Mouse (Mus musculus): ENCODE measurements around the gene Rab11fip4. TPM values are rescaled to one million over a fixed set of nuclear protein-coding genes. Genes with fewer than 3 reads are reported as not detected.

The Rab11fip4 gene
- polyA plus RNA-seq, 1 experiment: 94.8 TPM

DNA sequence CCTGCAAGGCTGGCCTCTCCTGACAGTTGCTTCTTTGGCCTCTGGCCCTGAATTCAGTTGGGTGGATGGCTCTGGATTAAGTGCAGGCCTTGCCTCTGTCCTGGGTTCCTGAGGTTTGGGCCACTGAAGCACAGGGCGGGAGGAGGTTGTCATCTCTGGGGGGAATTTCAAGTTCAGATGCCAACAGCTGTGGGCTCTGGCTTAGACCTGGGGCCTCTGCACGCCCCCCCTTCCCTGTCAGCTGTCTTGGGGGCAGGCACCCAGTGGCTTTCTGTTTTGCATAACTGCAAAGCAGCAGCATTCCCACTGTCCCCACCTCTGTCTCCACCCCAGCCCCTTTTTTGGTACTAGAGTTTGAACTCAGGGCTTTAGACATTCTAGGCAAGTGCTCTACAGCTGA lies 139.4 kb downstream of the Rab11fip4 start:
- Histone ChIP-seq H3K27me3 (ENCODE audit: control insufficient read depth, insufficient read depth, low read length) (no peaks in the 10 kb centered on the region), H3K4me3 (replicated peaks; ENCODE audit: insufficient read depth, low read depth, low read length) (no peak overlapping the region), H3K4me1 (ENCODE audit: control insufficient read depth, insufficient read depth, low read length) (peaks cover 11% of the 10 kb centered on the region), H3K27ac (ENCODE audit: insufficient read depth, low read length) (no peak overlapping the region)
- DNase-seq: no peak
- TF ChIP-seq POLR2A (IDR thresholded peaks at IDR 0.05; ENCODE audit: borderline replicate concordance, insufficient read depth, low read length) (no peak), CTCF (IDR thresholded peaks at IDR 0.05; ENCODE audit: borderline replicate concordance, insufficient read depth, low read depth, low read length) (no peak)
- WGBS: 74% methylated on average over 2 of the region's 2 CpGs

DNA sequence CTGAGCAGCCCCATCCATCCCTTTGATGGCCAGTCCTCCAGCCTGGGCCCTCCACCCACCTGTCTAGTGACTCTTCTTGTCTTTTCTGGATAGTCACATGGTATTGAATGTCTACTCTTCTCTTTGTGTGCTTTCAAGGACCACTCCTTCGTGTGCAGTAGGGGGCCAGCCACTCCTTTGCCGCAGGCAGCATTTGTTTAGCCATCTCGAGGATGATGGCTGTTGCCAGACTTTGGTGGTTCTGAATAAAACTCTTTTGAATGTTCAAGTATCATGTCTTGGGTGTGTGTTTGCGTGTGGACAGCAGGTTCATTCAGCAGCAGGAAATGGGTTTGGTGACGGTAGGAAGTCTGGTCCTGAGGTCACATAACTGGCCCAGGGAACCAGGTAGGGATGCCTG lies 140.5 kb downstream of the Rab11fip4 start:
- TF ChIP-seq CTCF (IDR thresholded peaks at IDR 0.05; ENCODE audit: borderline replicate concordance, insufficient read depth, low read depth, low read length): no peak
- no peak for TF ChIP-seq POLR2A (IDR thresholded peaks at IDR 0.05; ENCODE audit: borderline replicate concordance, insufficient read depth, low read length)
- H3K27me3 ChIP-seq (ENCODE audit: control insufficient read depth, insufficient read depth, low read length): no peaks in the 10 kb centered on the region
- H3K4me1 ChIP-seq (ENCODE audit: control insufficient read depth, insufficient read depth, low read length): peaks cover 11% of the 10 kb centered on the region
- no peak for DNase-seq
- H3K4me3 ChIP-seq (replicated peaks; ENCODE audit: insufficient read depth, low read depth, low read length): no peak overlapping the region
- 92% methylated on average over 5 of the region's 5 CpGs for WGBS
- H3K27ac ChIP-seq (ENCODE audit: insufficient read depth, low read length): no peak overlapping the region

DNA sequence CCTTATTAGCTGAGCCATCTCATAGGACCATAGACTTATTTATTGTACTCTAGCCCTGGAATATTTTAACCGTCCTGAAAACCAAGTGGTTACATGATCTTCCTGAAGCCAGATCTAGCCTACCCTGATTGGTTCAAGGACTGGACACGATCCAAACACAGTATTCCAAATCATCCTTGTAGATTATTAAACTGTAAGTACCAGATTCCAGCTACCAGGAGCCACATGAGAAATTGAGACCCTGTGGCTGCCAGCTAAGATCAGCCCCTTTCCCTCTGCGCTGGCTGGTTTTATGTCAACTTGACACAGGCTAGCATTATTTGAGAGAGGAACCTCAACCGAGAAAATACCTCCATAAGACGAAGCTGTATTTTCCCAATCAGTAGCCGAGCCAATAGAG lies 142.0 kb downstream of the Rab11fip4 start:
- TF ChIP-seq POLR2A (IDR thresholded peaks at IDR 0.05; ENCODE audit: borderline replicate concordance, insufficient read depth, low read length): no peak
- no peak for TF ChIP-seq CTCF (IDR thresholded peaks at IDR 0.05; ENCODE audit: borderline replicate concordance, insufficient read depth, low read depth, low read length)
- WGBS: over 99% methylated on average over 6 of the region's 6 CpGs

DNA sequence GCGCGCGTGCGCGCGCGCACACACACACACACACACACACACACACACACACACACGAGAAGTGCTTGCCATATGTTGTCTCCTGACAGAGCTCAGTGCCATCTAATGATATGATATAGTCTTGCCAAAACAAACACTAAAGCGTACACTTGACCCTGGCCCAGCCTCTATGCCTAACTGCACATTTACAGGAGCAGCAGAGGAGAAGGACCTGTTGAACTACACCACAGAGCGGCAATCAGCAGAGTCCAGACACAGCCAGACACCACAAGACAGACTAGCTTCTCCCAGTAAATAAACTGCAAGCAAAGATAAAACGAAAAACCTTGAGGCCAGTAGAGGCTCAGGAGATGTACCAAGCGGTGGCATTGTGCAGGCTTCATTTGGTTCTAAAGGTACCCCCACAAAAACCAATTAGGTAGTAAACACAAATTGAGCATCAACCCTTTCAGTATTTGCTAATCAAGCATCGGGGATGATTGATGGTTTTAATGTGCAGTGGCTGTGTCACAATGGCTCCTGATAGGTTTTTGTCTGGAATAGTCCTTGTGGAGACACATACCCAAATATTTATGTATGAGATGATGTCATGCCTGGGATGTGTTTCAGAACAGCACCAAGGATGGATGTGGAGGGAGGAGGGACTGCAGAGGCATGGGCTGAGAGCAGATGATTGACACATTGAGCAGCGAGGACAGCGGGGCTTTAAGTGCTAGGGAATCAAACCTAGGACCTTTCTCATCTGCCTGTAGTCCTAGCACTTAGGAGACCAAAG lies 145.4 kb downstream of the Rab11fip4 start:
- no peak for DNase-seq
- Histone ChIP-seq H3K4me3 (replicated peaks; ENCODE audit: insufficient read depth, low read depth, low read length) (no peak overlapping the region), H3K27me3 (ENCODE audit: control insufficient read depth, insufficient read depth, low read length) (no peaks in the 10 kb centered on the region), H3K4me1 (ENCODE audit: control insufficient read depth, insufficient read depth, low read length) (peaks cover 13% of the 10 kb centered on the region), H3K27ac (ENCODE audit: insufficient read depth, low read length) (no peak overlapping the region)
- 83% methylated on average over 15 of the region's 15 CpGs for WGBS
- TF ChIP-seq CTCF (IDR thresholded peaks at IDR 0.05; ENCODE audit: borderline replicate concordance, insufficient read depth, low read depth, low read length): no peak
- no peak for TF ChIP-seq POLR2A (IDR thresholded peaks at IDR 0.05; ENCODE audit: borderline replicate concordance, insufficient read depth, low read length)

More for the DNA sequence above, 142.0 kb downstream of the Rab11fip4 start:
- no peaks in the 10 kb centered on the region for H3K27me3 ChIP-seq (ENCODE audit: control insufficient read depth, insufficient read depth, low read length)
- H3K4me1 ChIP-seq (ENCODE audit: control insufficient read depth, insufficient read depth, low read length): peaks cover 13% of the 10 kb centered on the region
- DNase-seq: no peak
- H3K27ac ChIP-seq (ENCODE audit: insufficient read depth, low read length): no peak overlapping the region
- H3K4me3 ChIP-seq (replicated peaks; ENCODE audit: insufficient read depth, low read depth, low read length): no peak overlapping the region

DNA sequence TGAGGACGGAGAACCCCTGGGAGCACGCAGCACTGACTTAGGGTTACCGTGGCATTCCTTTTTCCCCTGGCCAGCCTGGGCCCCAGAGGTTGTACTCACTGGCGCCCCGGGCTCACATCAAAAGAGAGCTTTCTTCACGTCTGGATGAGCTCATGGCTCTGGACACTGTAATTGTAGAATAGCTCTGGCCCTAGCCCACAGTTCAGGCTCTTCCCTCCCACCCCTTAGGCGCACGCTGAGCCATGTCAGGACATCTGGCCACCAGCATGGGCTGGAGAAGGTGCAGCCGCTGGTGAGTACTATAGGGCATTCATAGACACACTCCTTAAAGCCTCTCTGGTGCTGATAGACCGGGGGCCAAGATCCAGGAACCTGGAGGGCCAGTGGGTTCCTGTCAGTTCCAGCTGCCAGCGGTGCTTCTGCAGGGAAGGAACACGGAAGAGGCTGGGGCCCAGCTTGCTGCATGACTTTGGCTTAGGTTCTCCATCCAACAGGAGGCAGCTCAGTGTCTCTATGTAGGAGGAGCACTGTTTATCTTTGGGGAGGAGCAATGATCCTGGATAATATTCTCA lies 146.2 kb downstream of the Rab11fip4 start:
- DNase-seq: no peak
- Histone ChIP-seq H3K4me1 (ENCODE audit: control insufficient read depth, insufficient read depth, low read length) (peaks cover 13% of the 10 kb centered on the region), H3K27ac (ENCODE audit: insufficient read depth, low read length) (no peak overlapping the region), H3K27me3 (ENCODE audit: control insufficient read depth, insufficient read depth, low read length) (no peaks in the 10 kb centered on the region), H3K4me3 (replicated peaks; ENCODE audit: insufficient read depth, low read depth, low read length) (no peak overlapping the region)
- WGBS: 72% methylated on average over 12 of the region's 12 CpGs
- TF ChIP-seq CTCF (IDR thresholded peaks at IDR 0.05; ENCODE audit: borderline replicate concordance, insufficient read depth, low read depth, low read length) (no peak), POLR2A (IDR thresholded peaks at IDR 0.05; ENCODE audit: borderline replicate concordance, insufficient read depth, low read length) (no peak)

DNA sequence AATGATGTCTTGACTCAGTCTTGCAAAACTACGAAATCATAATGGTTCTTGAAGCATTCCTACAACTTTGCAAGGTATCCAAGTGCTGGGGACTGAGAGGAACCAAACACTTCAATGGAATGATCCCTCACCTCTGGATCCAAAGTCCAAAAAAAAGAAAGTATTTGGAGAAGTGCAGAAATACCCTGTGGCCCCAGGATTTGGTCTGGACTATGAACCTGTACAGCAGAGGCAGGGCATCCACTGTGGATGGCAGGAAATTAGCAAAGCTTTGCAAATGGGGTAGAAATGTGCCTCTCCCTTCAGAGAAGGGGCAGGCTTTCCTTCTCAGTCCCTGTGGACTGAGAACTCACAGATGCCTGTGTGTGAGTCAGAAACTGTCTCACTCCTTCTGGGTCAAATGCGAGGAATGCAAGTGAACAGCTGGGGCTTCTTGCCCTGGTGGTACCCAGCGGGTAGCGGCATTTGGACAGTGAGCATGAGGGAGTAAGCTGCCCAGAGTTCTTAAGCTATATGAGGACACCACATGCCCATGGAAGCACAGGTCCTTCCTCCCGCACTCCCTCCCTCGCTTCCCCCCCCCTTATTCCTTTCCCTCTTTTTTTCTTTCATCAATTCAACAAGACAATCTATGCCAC lies 147.0 kb downstream of the Rab11fip4 start:
- no peak for DNase-seq
- Histone ChIP-seq H3K27ac (ENCODE audit: insufficient read depth, low read length) (no peak overlapping the region), H3K27me3 (ENCODE audit: control insufficient read depth, insufficient read depth, low read length) (no peaks in the 10 kb centered on the region), H3K4me3 (replicated peaks; ENCODE audit: insufficient read depth, low read depth, low read length) (no peak overlapping the region), H3K4me1 (ENCODE audit: control insufficient read depth, insufficient read depth, low read length) (peaks cover 13% of the 10 kb centered on the region)
- TF ChIP-seq CTCF (IDR thresholded peaks at IDR 0.05; ENCODE audit: borderline replicate concordance, insufficient read depth, low read depth, low read length) (no peak), POLR2A (IDR thresholded peaks at IDR 0.05; ENCODE audit: borderline replicate concordance, insufficient read depth, low read length) (no peak)
- 68% methylated on average over 6 of the region's 6 CpGs for WGBS

DNA sequence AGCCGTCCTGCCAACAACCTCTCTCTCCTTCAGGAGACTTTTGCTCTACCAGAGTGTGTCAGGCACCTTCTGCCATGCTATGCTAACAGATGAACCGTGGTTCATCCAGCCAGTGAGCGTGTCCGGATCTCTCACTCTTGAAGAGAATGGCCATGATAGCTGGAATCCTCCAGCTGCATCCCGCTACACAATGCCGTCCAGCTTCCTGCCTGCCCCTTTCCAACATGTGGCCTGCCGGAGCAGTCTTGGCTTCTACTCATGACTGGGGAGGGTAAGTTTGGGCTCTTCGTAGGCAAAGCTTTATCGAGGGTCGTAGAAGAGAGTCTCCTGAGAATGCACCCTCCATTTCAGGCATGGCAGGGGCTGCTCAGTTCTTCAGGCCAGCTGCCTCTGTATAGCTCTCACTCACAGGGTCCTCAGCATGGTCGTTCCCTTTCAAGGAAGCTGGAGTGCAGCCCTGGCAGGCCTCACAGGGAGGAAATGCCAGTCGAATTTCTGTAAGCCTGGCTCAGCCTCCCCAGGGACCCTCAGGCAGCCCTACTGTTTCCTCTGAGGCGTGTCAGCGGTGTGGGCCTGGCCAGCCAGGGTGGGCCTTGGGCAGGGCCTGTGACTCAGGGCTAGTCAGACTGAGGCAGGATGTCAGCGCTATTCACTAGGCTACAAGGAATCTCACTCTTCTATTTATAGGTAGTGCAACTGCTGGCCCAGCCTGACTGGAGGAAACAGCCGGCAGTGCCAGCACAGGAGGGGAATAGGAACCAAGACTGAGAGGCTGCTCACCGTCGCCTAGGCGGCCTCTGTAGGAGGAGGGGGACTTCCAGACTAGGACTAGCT lies 147.9 kb downstream of the Rab11fip4 start:
- no peak for DNase-seq
- 56% methylated on average over 19 of the region's 19 CpGs for WGBS

More for the DNA sequence above, 147.9 kb downstream of the Rab11fip4 start:
- H3K4me3 ChIP-seq (replicated peaks; ENCODE audit: insufficient read depth, low read depth, low read length): no peak overlapping the region
- no peak overlapping the region for H3K27ac ChIP-seq (ENCODE audit: insufficient read depth, low read length)
- no peaks in the 10 kb centered on the region for H3K27me3 ChIP-seq (ENCODE audit: control insufficient read depth, insufficient read depth, low read length)
- TF ChIP-seq POLR2A (IDR thresholded peaks at IDR 0.05; ENCODE audit: borderline replicate concordance, insufficient read depth, low read length) (no peak), CTCF (IDR thresholded peaks at IDR 0.05; ENCODE audit: borderline replicate concordance, insufficient read depth, low read depth, low read length) (no peak)
- H3K4me1 ChIP-seq (ENCODE audit: control insufficient read depth, insufficient read depth, low read length): peaks cover 13% of the 10 kb centered on the region
